ENCODE assay signal across 10 mouse cellular contexts in genomic region chr16:44629296-44630275, GRCm38 (mm10).
DNase-seq lines count a peak whose midpoint lies in the region; ATAC-seq lines count a peak whose summit lies in the region.
"Had no signal": no experiment of that assay in that cellular context is flagged by ENCODE, and none has a peak within 500 bp of the region (broad histone marks: within the 10 kb centered on the region; RNA-seq: fewer than 3 reads in every experiment).

No protein-coding gene starts in this region.

- H3K4me1 ChIP-seq in heart, embryonic 15.5 days (replicated peaks), result peaks cover 26% of the 10 kb centered on the region
- peaks cover 36% of the 10 kb centered on the region for H3K4me1 ChIP-seq in intestine, embryonic 15.5 days (replicated peaks)
- peaks cover 57% of the 10 kb centered on the region for H3K4me1 ChIP-seq in limb, embryonic 12.5 days (replicated peaks)

- no peak overlapping the region for H3K4me3 ChIP-seq in heart, embryonic 15.5 days
- no peak overlapping the region for H3K4me3 ChIP-seq in intestine, embryonic 15.5 days (replicated peaks)
- no peak overlapping the region for H3K4me3 ChIP-seq in limb, embryonic 12.5 days (replicated peaks)
- H3K4me3 ChIP-seq: midbrain, embryonic 12.5 days had no signal

- H3K4me2 ChIP-seq in heart, embryonic 15.5 days, result no peak overlapping the region
- H3K4me2 ChIP-seq in intestine, embryonic 15.5 days (replicated peaks), result no peak overlapping the region
- no peak overlapping the region for H3K4me2 ChIP-seq in limb, embryonic 12.5 days
- H3K4me2 ChIP-seq: hindbrain, embryonic 14.5 days; midbrain, embryonic 12.5 days had no signal

- H3K27me3 ChIP-seq in heart, embryonic 15.5 days, result no peaks in the 10 kb centered on the region
- H3K27me3 ChIP-seq in intestine, embryonic 15.5 days (replicated peaks), result no peaks in the 10 kb centered on the region
- no peaks in the 10 kb centered on the region for H3K27me3 ChIP-seq in limb, embryonic 12.5 days

- no peak for ATAC-seq in heart, embryonic 15.5 days (replicated peaks; ENCODE audit: insufficient number of reproducible peaks, insufficient read depth, low FRiP score, low read depth)
- no peak for ATAC-seq in intestine, embryonic 15.5 days
- no peak for ATAC-seq in limb, embryonic 12.5 days (ENCODE audit: insufficient number of reproducible peaks, insufficient read depth, low FRiP score, low TSS enrichment, low read depth)
- ATAC-seq in granulocyte monocyte progenitor cell, adult 5-6 weeks (replicated peaks; ENCODE audit: poor library complexity, severe bottlenecking), result no peak

- H3K9me3 ChIP-seq in heart, embryonic 15.5 days (replicated peaks), result no peaks in the 10 kb centered on the region
- H3K9me3 ChIP-seq in intestine, embryonic 15.5 days, result no peaks in the 10 kb centered on the region
- no peaks in the 10 kb centered on the region for H3K9me3 ChIP-seq in limb, embryonic 12.5 days
- H3K9me3 ChIP-seq: midbrain, embryonic 12.5 days had no signal

- 59% methylated on average over 8 of the region's 8 CpGs for WGBS in heart, embryonic 15.5 days
- 48% methylated on average over 8 of the region's 8 CpGs for WGBS in intestine, embryonic 15.5 days
- 37% methylated on average over 8 of the region's 8 CpGs for WGBS in limb, embryonic 12.5 days

- no peaks in the 10 kb centered on the region for H3K36me3 ChIP-seq in heart, embryonic 15.5 days
- H3K36me3 ChIP-seq in intestine, embryonic 15.5 days, result no peaks in the 10 kb centered on the region
- H3K36me3 ChIP-seq in limb, embryonic 12.5 days, result no peaks in the 10 kb centered on the region
- H3K36me3 ChIP-seq: midbrain, embryonic 12.5 days had no signal

- no peak overlapping the region for H3K9ac ChIP-seq in heart, embryonic 15.5 days
- H3K9ac ChIP-seq in intestine, embryonic 15.5 days, result no peak overlapping the region
- no peak overlapping the region for H3K9ac ChIP-seq in limb, embryonic 12.5 days (replicated peaks)
- H3K9ac ChIP-seq: hindbrain, embryonic 14.5 days; midbrain, embryonic 12.5 days had no signal

- no peak for DNase-seq in heart, adult 8-10 months (ENCODE audit: low spot score)
- peak; percentile 59 for DNase-seq in embryo, embryonic 10 days (ENCODE audit: low spot score)
- DNase-seq in testis, postnatal 14 days (ENCODE audit: low spot score), result no peak
- no peak for DNase-seq in thymus, postnatal 10 days (ENCODE audit: low spot score in 2 of 2)

- peak overlapping the region; percentile 22; the same call in 1 of the 2 replicates for H3K27ac ChIP-seq in heart, embryonic 15.5 days
- peak overlapping the region; percentile 19; the same call in 1 of the 2 replicates for H3K27ac ChIP-seq in intestine, embryonic 15.5 days
- peak overlapping the region; percentile 72 for H3K27ac ChIP-seq in limb, embryonic 12.5 days
- H3K27ac ChIP-seq: hindbrain, embryonic 14.5 days; midbrain, embryonic 12.5 days had no signal

Comparison
In these comparisons a context has a peak if more than half of its experiments do, and no peak if none do; other contexts are left out.
1. H3K27ac ChIP-seq: peak in every context shown above with its lines; median percentile 72 in limb, embryonic 12.5 days; 22 in heart, embryonic 15.5 days; 19 in intestine, embryonic 15.5 days.